Mouse (Mus musculus) limb, embryonic 13.5 days (tissue): ENCODE measurements at regions not wholly inside any gene's neighbourhood (a gene's known extent, or its start where the extent isn't known, plus 50 kb on each side); places are given as distances from the start of the nearest gene placed in this dataset.
A peak's percentile ranks its signal among the peaks of the same experiment; 100 is the strongest.

Source experiments
- ATAC-seq: fragments of 200-750 bp; cut with Nextera tagmentation; 2 replicates; pipeline ENCODE4 v1.8.0; 2017; ENCODE audit warnings: low read depth, moderate number of reproducible peaks, moderate TSS enrichment; ENCODE audit not compliant: low FRiP score
- H3K27ac ChIP-seq: fragments of 300-500 bp; sonication (generic); 2 replicates; pipeline ENCODE4 v1.5.1; 2015; ENCODE audit warnings: inconsistent platforms, mild to moderate bottlenecking, moderate library complexity
- H3K27me3 ChIP-seq: fragments of 300-500 bp; sonication (generic); 2 replicates; pipeline ENCODE4 v1.6.1; 2015; ENCODE audit warnings: mild to moderate bottlenecking, inconsistent platforms
- H3K36me3 ChIP-seq: fragments of 300-500 bp; sonication (generic); 2 replicates; pipeline ENCODE4 v1.6.1; 2015; ENCODE audit warnings: inconsistent platforms, mild to moderate bottlenecking, moderate library complexity
- H3K4me1 ChIP-seq: fragments of 300-500 bp; sonication (generic); 2 replicates; pipeline ENCODE4 v1.6.1; 2015; ENCODE audit warnings: inconsistent platforms
- H3K4me2 ChIP-seq: fragments of 300-500 bp; sonication (generic); replicated peaks from 2 replicates; pipeline ENCODE4 v1.6.1; 2015; ENCODE audit warnings: inconsistent platforms, mild to moderate bottlenecking, moderate library complexity
- H3K4me3 ChIP-seq: fragments of 300-500 bp; sonication (generic); 2 replicates; pipeline ENCODE4 v1.5.1; 2015; ENCODE audit warnings: moderate library complexity, mild to moderate bottlenecking, inconsistent platforms
- H3K9ac ChIP-seq: fragments of 300-500 bp; sonication (generic); 2 replicates; pipeline ENCODE4 v1.6.1; 2015; ENCODE audit warnings: mild to moderate bottlenecking, inconsistent platforms
- H3K9me3 ChIP-seq: fragments of 300-500 bp; sonication (generic); 2 replicates; pipeline ENCODE4 v1.6.1; 2016; ENCODE audit warnings: inconsistent platforms
- WGBS: fragments of 180-500 bp; shearing (Covaris S2); methylation state at CpG from one replicate; pipeline ENCODE4 v1.1.7; 2015; 5-methylcytosine and 5-hydroxymethylcytosine counted together

DNA sequence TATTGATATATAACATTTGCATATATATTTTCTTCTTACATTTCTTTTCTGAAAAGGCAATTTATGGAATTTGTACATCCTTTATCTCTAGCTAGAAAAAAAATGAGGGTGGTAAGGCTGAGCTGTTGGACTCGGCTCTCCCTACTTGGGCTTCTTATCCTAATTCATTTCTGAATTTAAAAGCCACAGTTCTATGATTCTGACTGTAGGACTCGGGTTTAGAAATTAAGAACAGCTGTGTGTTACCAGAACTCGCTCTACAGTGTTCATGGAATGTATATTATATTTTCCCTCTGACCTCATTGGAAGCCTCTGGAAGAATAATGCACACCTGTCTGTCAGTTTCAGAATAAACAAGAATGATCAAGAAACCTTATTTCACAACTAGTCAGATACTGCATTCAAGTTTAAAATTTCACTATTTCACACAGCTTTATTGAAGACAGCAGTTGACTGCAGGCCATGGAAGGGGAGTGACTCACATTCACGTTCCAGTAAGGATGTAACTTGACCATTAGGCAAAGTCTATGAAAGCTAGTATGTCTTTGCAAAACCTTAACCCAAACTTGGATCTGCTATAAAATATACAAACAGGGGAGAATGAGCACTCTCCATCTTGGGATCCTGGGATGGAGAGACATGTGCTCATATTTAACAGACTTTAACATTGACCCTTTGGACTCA is 207.4 kb downstream of the Papss1 start:
- Histone ChIP-seq H3K4me1 (peaks cover 18% of the 10 kb centered on the region), H3K4me2 (no peak overlapping the region), H3K9ac (no peak overlapping the region), H3K27me3 (no peaks in the 10 kb centered on the region), H3K27ac (0 out of 2 replicates have a peak overlapping the region, but pooled peaks have one; percentile 40), H3K36me3 (no peaks in the 10 kb centered on the region), H3K9me3 (no peaks in the 10 kb centered on the region), H3K4me3 (no peak overlapping the region)
- ATAC-seq = peak; percentile 66
- WGBS = 25% methylated on average over 4 of the region's 4 CpGs

DNA sequence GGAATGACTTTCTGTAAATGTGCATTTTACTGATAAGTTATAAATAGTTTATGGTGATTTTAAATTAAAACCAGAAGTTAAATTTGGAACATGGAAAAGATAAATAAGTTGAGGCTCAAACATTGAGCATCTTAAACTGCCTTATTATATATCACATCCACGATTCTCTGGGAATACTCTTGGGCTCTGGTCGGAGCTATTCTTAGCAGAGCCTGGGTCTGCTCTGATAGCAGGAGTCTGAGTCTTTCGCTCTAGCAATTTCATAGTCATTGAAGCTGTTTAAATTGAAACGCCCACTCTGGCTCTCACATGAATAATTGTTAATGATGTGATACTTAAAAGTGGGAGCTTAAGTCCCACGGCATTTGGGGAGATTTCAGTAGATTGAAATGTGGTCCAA is 208.0 kb downstream of the Papss1 start:
- Histone ChIP-seq H3K9me3 (no peaks in the 10 kb centered on the region), H3K4me3 (no peak overlapping the region), H3K36me3 (no peaks in the 10 kb centered on the region), H3K27ac (peak overlapping the region; percentile 48; the same call in 1 of the 2 replicates), H3K27me3 (no peaks in the 10 kb centered on the region), H3K4me2 (no peak overlapping the region), H3K9ac (no peak overlapping the region), H3K4me1 (peaks cover 18% of the 10 kb centered on the region)
- WGBS = 49% methylated on average over 5 of the region's 5 CpGs
- ATAC-seq = peak; percentile 73; the same call in 1 of the 2 replicates

DNA sequence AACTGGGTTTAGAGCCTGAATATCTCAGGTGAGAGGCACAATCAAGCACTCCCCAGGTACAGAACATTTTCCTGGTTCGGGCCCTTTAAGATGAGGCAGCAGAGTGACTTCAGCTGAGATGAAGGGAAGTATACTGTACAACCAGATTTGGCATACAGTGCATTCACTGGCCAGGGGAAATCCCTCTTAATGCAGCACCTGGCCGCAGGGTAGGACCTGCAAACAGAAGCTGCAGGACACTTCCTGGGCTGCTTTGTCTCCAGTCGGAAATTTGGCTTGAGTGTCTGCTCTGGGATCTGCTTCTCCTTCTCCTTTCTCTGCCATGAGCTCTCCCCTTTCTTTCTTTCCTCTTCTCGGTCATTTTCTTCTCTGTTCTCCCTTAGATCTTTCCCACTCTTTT is 210.9 kb downstream of the Papss1 start:
- no peak overlapping the region for H3K9ac ChIP-seq
- no peaks in the 10 kb centered on the region for H3K36me3 ChIP-seq
- no peak overlapping the region for H3K4me2 ChIP-seq
- H3K27me3 ChIP-seq = no peaks in the 10 kb centered on the region
- WGBS = 77% methylated on average over 4 of the region's 4 CpGs
- no peak for ATAC-seq
- H3K4me3 ChIP-seq = no peak overlapping the region
- no peak overlapping the region for H3K27ac ChIP-seq
- no peaks in the 10 kb centered on the region for H3K9me3 ChIP-seq
- peaks cover 15% of the 10 kb centered on the region for H3K4me1 ChIP-seq

GRCm38 (mm10) chr3:131776650-131777049 is 212.1 kb downstream of the Papss1 start:
- Histone ChIP-seq H3K4me3 (no peak overlapping the region), H3K9me3 (no peaks in the 10 kb centered on the region), H3K4me1 (peaks cover 15% of the 10 kb centered on the region), H3K27me3 (no peaks in the 10 kb centered on the region), H3K36me3 (no peaks in the 10 kb centered on the region), H3K9ac (no peak overlapping the region), H3K27ac (no peak overlapping the region), H3K4me2 (no peak overlapping the region)
- ATAC-seq = no peak
- 80% methylated on average over 2 of the region's 2 CpGs for WGBS

DNA sequence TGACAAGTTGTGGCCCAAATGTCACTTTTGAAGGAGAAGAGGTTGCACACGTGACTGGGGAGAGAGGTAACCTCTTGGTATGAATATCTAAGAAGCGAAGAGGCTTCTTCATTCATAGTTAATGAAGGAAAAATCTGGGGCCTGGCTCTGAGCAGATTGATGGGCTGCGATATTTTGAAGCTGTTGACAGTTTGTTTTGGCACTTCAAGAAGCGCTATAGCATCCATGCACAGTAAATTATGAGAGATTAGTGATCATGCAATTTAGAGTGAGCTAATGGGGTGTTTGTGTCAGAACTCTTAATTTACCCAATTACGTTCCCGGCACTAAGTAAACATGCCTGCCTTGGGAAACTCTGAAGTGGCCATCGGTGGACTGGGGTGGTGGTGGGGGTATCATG is 215.2 kb downstream of the Papss1 start:
- H3K4me1 ChIP-seq = no peaks in the 10 kb centered on the region
- H3K36me3 ChIP-seq = no peaks in the 10 kb centered on the region
- ATAC-seq = no peak
- whole genome bisulfite sequencing = 39% methylated on average over 7 of the region's 7 CpGs
- H3K9ac ChIP-seq = no peak overlapping the region
- H3K27ac ChIP-seq = no peak overlapping the region
- H3K27me3 ChIP-seq = no peaks in the 10 kb centered on the region
- no peak overlapping the region for H3K4me2 ChIP-seq
- H3K4me3 ChIP-seq = no peak overlapping the region
- H3K9me3 ChIP-seq = no peaks in the 10 kb centered on the region

- H3K36me3 ChIP-seq = no peaks in the 10 kb centered on the region
Measured at GRCm38 (mm10) chr3:131785524-131785923, 221.0 kb downstream of the Papss1 start.

GRCm38 (mm10) chr3:131788321-131788720 is 223.8 kb downstream of the Papss1 start:
- no peak for ATAC-seq
- Histone ChIP-seq H3K27ac (no peak overlapping the region), H3K36me3 (no peaks in the 10 kb centered on the region), H3K4me1 (no peaks in the 10 kb centered on the region), H3K27me3 (no peaks in the 10 kb centered on the region), H3K4me2 (no peak overlapping the region), H3K9me3 (no peaks in the 10 kb centered on the region), H3K4me3 (no peak overlapping the region), H3K9ac (no peak overlapping the region)
- 79% methylated on average over 2 of the region's 2 CpGs for WGBS

More at GRCm38 (mm10) chr3:131785524-131785923, 221.0 kb downstream of the Papss1 start:
- Histone ChIP-seq H3K4me3 (no peak overlapping the region), H3K4me2 (no peak overlapping the region), H3K27ac (no peak overlapping the region), H3K9me3 (no peaks in the 10 kb centered on the region), H3K9ac (no peak overlapping the region), H3K4me1 (no peaks in the 10 kb centered on the region), H3K27me3 (no peaks in the 10 kb centered on the region)
- 68% methylated on average over 3 of the region's 3 CpGs for WGBS
- ATAC-seq = no peak

GRCm38 (mm10) chr3:131789177-131789576 is 224.6 kb downstream of the Papss1 start:
- Histone ChIP-seq H3K4me2 (no peak overlapping the region), H3K9ac (no peak overlapping the region), H3K4me1 (no peaks in the 10 kb centered on the region), H3K9me3 (no peaks in the 10 kb centered on the region), H3K36me3 (no peaks in the 10 kb centered on the region), H3K4me3 (no peak overlapping the region), H3K27ac (no peak overlapping the region), H3K27me3 (no peaks in the 10 kb centered on the region)
- ATAC-seq = no peak

DNA sequence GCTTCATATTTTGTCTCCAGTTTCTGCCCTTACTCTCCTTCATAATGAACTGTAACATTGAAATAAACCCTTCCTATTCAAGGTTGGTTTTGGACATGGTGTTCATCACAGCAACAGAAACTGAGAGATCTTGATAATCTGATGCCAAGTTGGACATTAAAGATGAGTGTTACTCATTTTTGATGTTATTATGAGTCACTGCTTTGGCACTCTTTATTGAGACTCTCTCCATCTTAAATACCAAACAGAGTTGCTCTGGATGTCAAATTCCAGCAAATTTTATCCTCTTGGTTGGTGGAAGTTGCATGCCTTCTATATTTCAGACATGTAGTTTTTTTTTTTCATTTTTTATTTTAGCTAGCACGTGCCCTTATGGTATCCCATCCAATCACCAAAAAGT is 229.5 kb downstream of the Papss1 start:
- Histone ChIP-seq H3K36me3 (no peaks in the 10 kb centered on the region), H3K4me2 (no peak overlapping the region), H3K9ac (no peak overlapping the region), H3K4me1 (no peaks in the 10 kb centered on the region), H3K4me3 (no peak overlapping the region), H3K9me3 (no peaks in the 10 kb centered on the region), H3K27ac (no peak overlapping the region), H3K27me3 (no peaks in the 10 kb centered on the region)
- no peak for ATAC-seq
- WGBS = 82% methylated on average over 1 of the region's 1 CpGs

GRCm38 (mm10) chr3:131795108-131796005 is 230.8 kb downstream of the Papss1 start:
- Histone ChIP-seq H3K36me3 (no peaks in the 10 kb centered on the region), H3K9ac (no peak overlapping the region), H3K4me1 (no peaks in the 10 kb centered on the region), H3K4me2 (no peak overlapping the region), H3K27ac (peak overlapping the region; percentile 4; the same call in 1 of the 2 replicates), H3K9me3 (no peaks in the 10 kb centered on the region), H3K27me3 (no peaks in the 10 kb centered on the region), H3K4me3 (no peak overlapping the region)
- 39% methylated on average over 10 of the region's 10 CpGs for WGBS
- ATAC-seq = peak; percentile 77; the same call in 1 of the 2 replicates

DNA sequence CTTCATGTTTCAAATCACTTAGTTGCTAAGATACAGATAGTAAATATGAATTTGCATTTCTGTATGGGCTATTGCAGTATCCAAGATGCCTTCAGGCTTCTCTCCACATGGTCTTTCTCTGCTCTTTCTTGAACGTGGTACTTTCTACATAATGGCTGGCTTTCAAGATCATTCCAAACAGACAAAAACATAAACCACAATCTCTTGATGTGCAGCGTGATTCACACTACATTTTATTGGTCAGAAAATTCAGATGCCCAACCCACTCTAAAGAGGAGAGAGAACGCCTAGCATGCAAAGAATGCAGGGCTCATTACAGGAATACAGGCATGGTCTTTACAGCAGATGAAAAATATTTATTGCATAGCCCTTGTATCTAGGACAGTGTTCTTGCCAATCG is 235.2 kb downstream of the Papss1 start:
- H3K9me3 ChIP-seq = no peaks in the 10 kb centered on the region
- H3K36me3 ChIP-seq = no peaks in the 10 kb centered on the region
- H3K27ac ChIP-seq = no peak overlapping the region
- H3K27me3 ChIP-seq = no peaks in the 10 kb centered on the region
- no peak for ATAC-seq
- H3K4me2 ChIP-seq = no peak overlapping the region
- WGBS = 59% methylated on average over 4 of the region's 4 CpGs
- H3K9ac ChIP-seq = no peak overlapping the region
- no peaks in the 10 kb centered on the region for H3K4me1 ChIP-seq
- H3K4me3 ChIP-seq = no peak overlapping the region

- Histone ChIP-seq H3K36me3 (no peaks in the 10 kb centered on the region), H3K4me3 (no peak overlapping the region), H3K9ac (no peak overlapping the region), H3K4me2 (no peak overlapping the region), H3K4me1 (no peaks in the 10 kb centered on the region), H3K9me3 (no peaks in the 10 kb centered on the region), H3K27ac (no peak overlapping the region), H3K27me3 (no peaks in the 10 kb centered on the region)
- no peak for ATAC-seq
- 82% methylated on average over 3 of the region's 3 CpGs for WGBS
Measured at GRCm38 (mm10) chr3:131801551-131801950, 237.0 kb downstream of the Papss1 start.
